Mouse (Mus musculus) intestine, embryonic 14.5 days (tissue): ENCODE results near the gene Gm7145. TPM values are rescaled to one million over a fixed set of nuclear protein-coding genes. Genes with fewer than 3 reads are reported as not detected.
"Not testable (repeated sequence)": the region's sequence is repeated elsewhere in the genome, so short reads cannot be mapped to it uniquely, and the experiment has no call there.

Source experiments
- ATAC-seq: fragments of 200-750 bp; cut with Nextera tagmentation; replicated peaks from 2 replicates; pipeline ENCODE4 v1.8.0; 2017; ENCODE audit warnings: low read depth, moderate number of reproducible peaks, moderate TSS enrichment, moderate library complexity; ENCODE audit not compliant: low FRiP score, low TSS enrichment
- DNase-seq: peaks from one replicate; pipeline ENCODE4 v3.0.0-alpha.2; 2018; ENCODE audit warnings: low spot score
- H3K27ac ChIP-seq: fragments of 300-500 bp; sonication (generic); 2 replicates; pipeline ENCODE4 v1.5.1; 2014; ENCODE audit warnings: low read depth, mild to moderate bottlenecking, control low read depth
- H3K27me3 ChIP-seq: fragments of 300-500 bp; sonication (generic); replicated peaks from 2 replicates; pipeline ENCODE4 v1.6.1; 2014; ENCODE audit warnings: low read length, control low read depth; ENCODE audit not compliant: control insufficient read depth, insufficient read depth
- H3K36me3 ChIP-seq: fragments of 300-500 bp; sonication (generic); 2 replicates; pipeline ENCODE4 v1.6.1; 2014; ENCODE audit warnings: low read length, control low read depth; ENCODE audit not compliant: control insufficient read depth, insufficient read depth
- H3K4me1 ChIP-seq: fragments of 300-500 bp; sonication (generic); replicated peaks from 2 replicates; pipeline ENCODE4 v1.6.1; 2014; ENCODE audit warnings: low read length, control low read depth, mixed read lengths; ENCODE audit not compliant: control insufficient read depth, insufficient read depth
- H3K4me2 ChIP-seq: fragments of 300-500 bp; sonication (generic); 2 replicates; pipeline ENCODE4 v1.6.1; 2014; ENCODE audit warnings: low read length
- H3K4me3 ChIP-seq: fragments of 300-500 bp; sonication (generic); 2 replicates; pipeline ENCODE4 v1.5.1; 2014; ENCODE audit warnings: low read depth, low read length, control low read depth, mixed read lengths
- H3K9ac ChIP-seq: fragments of 300-500 bp; sonication (generic); 2 replicates; pipeline ENCODE4 v1.6.1; 2014; ENCODE audit warnings: mild to moderate bottlenecking, low read length
- H3K9me3 ChIP-seq: fragments of 300-500 bp; sonication (generic); 2 replicates; pipeline ENCODE4 v1.6.1; 2016; ENCODE audit warnings: low read length, control low read depth; ENCODE audit not compliant: control insufficient read depth
- WGBS: fragments of 180-500 bp; shearing (Covaris S2); extraction: QIAGEN DNeasy Blood & Tissue Kit; methylation state at CpG from one replicate; pipeline ENCODE4 v1.1.7; 2014; 5-methylcytosine and 5-hydroxymethylcytosine counted together
- polyA plus RNA-seq: library from polyadenylated mRNA; unstranded; fragments of >200 nt; fragmentation: Nextera tagmentation; extraction: Ambion mirVana; gene quantifications from 2 replicates; pipeline ENCODE4 v1.2.1, GENCODE M21; 2014

The Gm7145 gene
- polyA plus RNA-seq, result not detected in 2 replicates

DNA sequence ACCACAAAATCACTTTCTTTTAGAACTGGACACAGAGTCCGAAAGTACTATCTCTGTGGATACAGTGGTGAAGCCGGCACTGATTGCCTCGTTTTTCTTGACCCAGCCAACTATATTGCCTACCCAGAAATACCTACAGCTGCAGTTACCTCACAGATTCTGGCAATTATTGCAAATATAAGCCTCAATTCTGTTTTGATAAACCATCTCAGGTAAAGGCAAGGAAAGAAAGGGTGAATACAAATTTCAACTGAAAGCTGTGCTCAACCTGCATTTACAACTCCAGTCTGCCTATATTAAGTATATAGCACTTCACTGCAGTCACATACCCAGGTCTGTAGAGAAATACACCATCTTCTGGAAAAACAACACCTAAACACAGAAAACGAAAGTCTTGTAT lies at the start of gene Gm7145:
Gene Gm7145 (plus strand): TSS at position 301 of the 400 bp plus-strand sequence.
- no peaks in the 10 kb centered on the region for H3K4me1 ChIP-seq
- no peak within 1 kb of the TSS for H3K9ac ChIP-seq
- H3K27me3 ChIP-seq, result no peaks in the 10 kb centered on the region
- no peak within 1 kb of the TSS for H3K4me3 ChIP-seq
- H3K9me3 ChIP-seq, result no peaks in the 10 kb centered on the region
- no peak within 1 kb of the TSS for H3K27ac ChIP-seq
- no peak within 1 kb of the TSS for H3K4me2 ChIP-seq
- 77% methylated on average over 4 of the region's 4 CpGs for WGBS
- DNase-seq, result no peak
- H3K36me3 ChIP-seq, result no peaks in the 10 kb centered on the region
- no peak for ATAC-seq

DNA sequence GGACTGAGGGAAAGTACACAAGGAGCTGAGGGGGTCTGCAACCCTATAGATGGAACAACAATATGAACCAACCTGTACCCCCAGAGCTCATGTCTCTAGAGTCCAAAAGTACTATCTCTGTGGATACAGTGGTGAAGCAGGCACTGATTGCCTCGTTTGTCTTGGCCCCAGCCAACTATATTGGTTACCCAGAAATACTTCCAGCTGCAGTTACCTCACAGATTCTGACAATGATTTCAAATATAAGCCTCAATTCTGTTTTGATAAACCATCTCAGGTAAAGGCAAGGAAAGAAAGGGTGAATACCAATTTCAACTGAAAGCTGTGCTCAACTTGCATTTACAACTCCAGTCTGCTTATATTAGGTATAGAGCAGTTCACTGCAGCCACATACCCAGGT lies 38.0 kb upstream of the Gm7145 start, which contains the start of gene Gm28168:
Gene Gm28168 (plus strand): TSS at position 301 of the 400 bp plus-strand sequence.
- H3K4me2 ChIP-seq, H3K4me3 ChIP-seq, H3K27me3 ChIP-seq, DNase-seq, H3K9me3 ChIP-seq, H3K4me1 ChIP-seq, H3K27ac ChIP-seq, H3K36me3 ChIP-seq, H3K9ac ChIP-seq, ATAC-seq: not testable (repeated sequence)
- 77% methylated on average over 1 of the region's 1 CpGs for WGBS

DNA sequence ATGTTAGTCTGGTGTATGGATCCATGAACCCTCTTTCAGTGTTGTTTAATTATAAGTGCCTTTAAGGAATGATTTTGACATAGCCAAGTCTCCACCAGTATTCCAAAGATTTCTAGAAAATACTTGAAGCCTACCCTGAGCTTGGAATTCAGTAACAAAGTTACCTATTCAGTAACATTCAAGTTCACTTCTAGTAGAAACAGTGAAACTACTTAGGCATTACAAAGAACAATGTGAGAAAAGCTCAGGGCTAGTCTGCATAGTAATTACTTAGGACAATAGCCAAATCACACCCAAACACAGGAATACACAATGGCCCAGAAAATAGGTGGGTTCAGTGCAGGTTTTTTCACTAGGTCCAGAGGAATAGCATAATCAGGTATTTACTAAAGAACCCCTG lies 38.1 kb downstream of the Gm7145 start:
- not testable (repeated sequence) for H3K27ac ChIP-seq, ATAC-seq, DNase-seq, H3K9me3 ChIP-seq, H3K4me2 ChIP-seq, H3K4me3 ChIP-seq, H3K9ac ChIP-seq, H3K4me1 ChIP-seq, H3K27me3 ChIP-seq, H3K36me3 ChIP-seq

DNA sequence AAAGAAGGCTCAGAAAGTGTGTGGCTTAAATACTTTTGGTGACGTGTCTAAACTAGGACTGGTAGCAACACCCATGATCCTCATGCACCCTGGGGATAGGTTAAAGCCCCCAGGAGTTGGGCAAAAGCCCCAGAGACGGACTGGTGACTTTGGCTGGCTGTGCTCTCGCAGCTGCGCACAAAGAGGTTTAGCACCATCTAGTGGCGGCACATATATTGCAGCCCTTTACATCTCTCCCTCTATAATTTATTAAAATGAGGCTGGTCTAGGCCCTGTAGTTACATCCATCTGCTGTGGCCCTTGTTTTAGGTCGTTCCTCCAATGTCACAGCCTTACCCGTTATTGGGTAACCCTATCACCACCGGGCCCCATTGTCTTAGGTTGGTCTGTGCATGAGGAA lies 47.0 kb downstream of the Gm7145 start:
- not testable (repeated sequence) for H3K4me3 ChIP-seq, DNase-seq, H3K27ac ChIP-seq, ATAC-seq, H3K9ac ChIP-seq, H3K36me3 ChIP-seq, H3K9me3 ChIP-seq, H3K27me3 ChIP-seq, H3K4me2 ChIP-seq, H3K4me1 ChIP-seq
- 28% methylated on average over 8 of the region's 8 CpGs for WGBS

Other genes with a start within 250 kb of the Gm7145 start
- gene B020011L13Rik, start 184.8 kb upstream of the Gm7145 start, polyA plus RNA-seq, result not detected in 2 replicates
- gene Gm28360, start 135.9 kb upstream of the Gm7145 start, polyA plus RNA-seq, result not detected in 2 replicates
- gene Gm28168, start 37.9 kb upstream of the Gm7145 start, polyA plus RNA-seq, result not detected in 2 replicates
- 0.04 and 0.19 TPM in 2 replicates for gene Gm29106, start 210.6 kb downstream of the Gm7145 start, polyA plus RNA-seq